Mouse (Mus musculus) WW6 (cell line): ENCODE results near the gene Dll4.

Source experiments
- DNase-seq: peaks from one replicate; pipeline ENCODE4 v3.0.0-alpha.2; 2013; ENCODE audit warnings: low read depth, low spot score

Dll4 gene

GRCm38 (mm10) chr2:119311544-119311943, 14.0 kb upstream of the Dll4 start:
- no peak for DNase-seq

DNA sequence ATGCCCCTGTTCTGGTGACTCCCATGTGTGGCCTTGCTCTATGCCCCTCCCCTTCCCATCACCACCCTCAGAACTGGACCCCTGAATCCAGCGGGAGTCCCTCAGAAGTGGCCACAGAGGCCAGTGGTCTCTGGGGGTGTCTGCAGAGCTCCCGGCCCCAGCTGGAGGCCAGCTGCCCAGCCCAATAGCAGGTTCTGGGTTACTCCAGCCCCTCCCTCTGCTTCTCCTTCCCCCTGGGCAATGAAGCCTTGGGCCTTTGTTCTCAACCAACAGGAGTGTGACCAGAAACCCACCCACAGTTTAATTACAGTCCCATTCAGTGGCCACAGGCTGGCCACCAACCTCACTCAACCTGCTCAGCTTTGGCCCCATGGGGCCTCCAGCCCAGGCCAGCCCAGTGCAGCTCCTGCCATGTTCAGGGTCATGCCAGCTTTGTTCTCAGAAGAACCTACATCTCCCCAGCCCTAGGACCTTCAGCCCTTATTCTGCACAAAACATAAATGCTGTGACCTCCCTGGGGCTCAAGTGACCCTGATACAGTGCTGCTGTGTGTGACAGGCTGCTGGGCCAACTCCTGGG, 13.1 kb upstream of the Dll4 start:
- no peak for DNase-seq

DNA sequence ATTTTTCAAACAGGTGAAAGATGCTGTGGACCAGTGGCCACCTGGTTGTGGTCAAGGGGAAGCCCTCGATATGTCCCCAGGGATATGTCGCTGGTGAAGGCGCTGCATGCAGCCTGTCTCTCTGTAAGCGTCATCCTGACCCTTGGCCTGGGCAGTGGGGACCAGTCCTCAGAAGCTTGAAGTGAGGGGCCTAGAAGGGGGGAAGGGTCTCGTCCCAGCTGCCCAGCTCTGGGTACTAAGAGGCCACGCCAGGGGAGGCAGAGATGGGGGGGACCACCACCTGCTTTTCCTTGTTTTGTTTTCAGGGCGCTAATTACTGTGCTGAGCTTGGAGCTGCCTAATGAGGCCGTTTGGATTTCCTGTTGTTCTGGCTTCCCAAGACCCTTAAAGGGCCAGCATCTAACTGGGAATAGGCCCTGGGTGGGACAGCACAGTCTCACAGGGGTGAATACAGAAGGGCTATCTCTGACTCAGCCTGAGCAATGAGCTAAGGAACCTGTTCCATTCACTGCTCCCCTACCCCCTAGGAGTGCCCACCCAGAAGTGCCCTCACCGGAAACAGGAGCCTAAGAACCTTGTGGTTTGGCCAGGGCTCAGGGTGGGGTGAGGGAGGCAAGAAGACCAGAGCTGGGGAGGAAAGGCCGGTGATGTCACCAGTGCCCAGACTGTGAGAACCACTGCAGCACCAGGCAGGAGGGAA, 11.7 kb upstream of the Dll4 start:
- DNase-seq: no peak

GRCm38 (mm10) chr2:119314742-119315310, 10.8 kb upstream of the Dll4 start:
- DNase-seq: no peak

DNA sequence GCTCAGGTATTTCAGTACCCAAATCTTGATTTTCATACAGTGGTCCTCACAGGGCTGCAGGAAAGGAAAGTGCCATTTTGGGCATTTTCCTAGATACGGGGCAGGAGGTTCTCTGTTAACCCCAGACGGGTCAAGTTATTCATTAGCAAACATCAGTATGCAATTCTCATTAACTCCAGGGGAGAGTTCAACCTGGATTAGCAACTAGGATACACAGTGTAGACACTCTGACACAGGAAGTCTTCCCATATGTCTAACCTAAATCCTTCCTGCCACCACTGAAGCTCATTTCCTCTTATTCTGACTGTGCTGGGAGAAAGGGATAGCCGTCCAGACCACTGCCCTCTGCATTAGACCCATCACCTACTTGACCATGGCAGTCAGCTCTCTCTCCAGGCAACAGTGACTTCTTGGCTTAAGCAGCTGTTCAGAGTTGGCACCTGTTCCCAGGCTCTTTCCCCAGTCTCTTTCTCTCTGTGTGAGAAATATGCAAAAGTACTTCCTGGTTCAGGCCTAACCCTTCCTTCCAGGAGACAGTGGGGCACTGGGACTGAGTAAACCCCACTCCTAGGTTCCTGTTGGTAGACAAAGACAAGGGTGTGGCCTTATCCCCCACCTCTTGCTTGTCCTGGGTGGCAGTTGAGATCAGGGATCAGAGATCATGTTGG, 7.4 kb upstream of the Dll4 start:
- no peak for DNase-seq

DNA sequence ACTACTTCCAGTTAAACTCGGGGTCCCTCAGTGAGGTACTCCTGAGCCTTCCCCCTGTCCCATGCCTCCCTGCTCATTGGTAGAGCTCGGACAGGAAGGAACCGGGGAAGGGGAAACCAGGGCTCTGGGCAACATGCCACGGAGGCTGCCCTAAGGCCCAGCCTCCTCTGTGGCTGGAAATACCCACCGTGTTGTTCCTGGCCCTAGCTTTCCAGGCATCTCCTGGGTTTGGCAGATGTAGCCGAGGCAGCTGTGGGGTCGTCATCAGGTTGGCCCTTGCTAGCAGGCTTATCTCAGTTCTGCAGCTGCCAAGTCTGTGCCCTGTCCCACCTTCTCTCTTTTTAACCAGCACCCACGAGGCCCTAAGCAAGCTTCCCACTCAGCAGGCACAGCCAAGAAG, 5.0 kb upstream of the Dll4 start:
- no peak for DNase-seq

- DNase-seq: no peak
Measured at GRCm38 (mm10) chr2:119321771-119322586, 3.6 kb upstream of the Dll4 start.

GRCm38 (mm10) chr2:119322587-119323300, 2.8 kb upstream of the Dll4 start:
- no peak for DNase-seq

- DNase-seq: no peak
Measured at GRCm38 (mm10) chr2:119323866-119324575, 1.6 kb upstream of the Dll4 start.

- DNase-seq: no peak
Measured at GRCm38 (mm10) chr2:119324576-119325318, 837 bp upstream of the Dll4 start.

- no peak for DNase-seq
Measured at GRCm38 (mm10) chr2:119326161-119327101, 847 bp downstream of the Dll4 start.

DNA sequence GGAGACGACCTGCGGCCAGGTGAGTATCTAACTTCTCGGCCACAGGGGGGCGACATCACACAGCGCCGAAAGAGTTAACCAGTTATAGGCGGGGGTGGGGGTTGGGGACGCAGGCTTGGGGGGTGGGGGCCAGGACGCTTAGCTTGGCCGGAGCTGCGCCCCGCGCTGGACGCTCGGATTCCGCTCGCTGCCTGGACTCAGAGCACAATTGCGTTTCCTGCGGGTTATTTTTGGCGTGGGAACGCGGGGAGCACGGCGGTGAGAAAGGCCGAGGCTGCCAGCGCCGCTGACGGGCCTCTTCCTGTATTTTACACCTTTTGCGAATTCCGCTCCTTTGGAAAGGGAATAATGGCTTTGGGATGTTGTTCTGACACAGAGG, 1.5 kb downstream of the Dll4 start:
- DNase-seq: no peak

DNA sequence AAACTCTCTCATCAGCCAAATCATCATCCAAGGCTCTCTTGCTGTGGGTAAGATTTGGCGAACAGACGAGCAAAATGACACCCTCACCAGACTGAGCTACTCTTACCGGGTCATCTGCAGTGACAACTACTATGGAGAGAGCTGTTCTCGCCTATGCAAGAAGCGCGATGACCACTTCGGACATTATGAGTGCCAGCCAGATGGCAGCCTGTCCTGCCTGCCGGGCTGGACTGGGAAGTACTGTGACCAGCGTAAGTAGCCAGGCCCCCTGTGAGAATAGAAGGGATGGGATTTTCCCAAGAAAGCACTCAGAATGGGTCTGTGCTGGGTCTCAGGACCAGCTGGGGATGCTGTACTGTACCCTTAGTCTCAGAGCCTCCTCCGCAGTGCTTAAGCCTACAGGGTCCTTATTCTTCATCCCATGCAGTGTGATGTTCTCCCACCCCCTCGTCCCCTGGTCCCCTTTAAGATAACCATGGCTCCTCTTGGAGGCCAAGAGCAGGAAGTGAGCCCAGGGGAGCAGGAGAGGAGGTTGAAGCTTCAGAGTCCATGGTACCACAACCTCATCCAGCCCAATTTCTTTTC, 2.5 kb downstream of the Dll4 start:
- DNase-seq: no peak

DNA sequence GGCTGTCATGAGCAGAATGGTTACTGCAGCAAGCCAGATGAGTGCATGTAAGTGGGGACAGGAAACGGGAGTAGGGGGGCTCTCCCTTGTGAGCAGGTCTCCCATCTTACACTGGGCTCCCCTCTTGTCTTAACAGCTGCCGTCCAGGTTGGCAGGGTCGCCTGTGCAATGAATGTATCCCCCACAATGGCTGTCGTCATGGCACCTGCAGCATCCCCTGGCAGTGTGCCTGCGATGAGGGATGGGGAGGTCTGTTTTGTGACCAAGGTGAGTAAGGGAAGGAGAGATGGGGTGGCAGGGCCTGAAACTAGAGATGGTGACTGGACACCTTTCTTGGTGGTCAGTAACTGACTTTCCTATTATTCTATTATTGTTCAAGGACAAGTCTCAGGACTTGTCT, 3.0 kb downstream of the Dll4 start:
- DNase-seq: no peak

GRCm38 (mm10) chr2:119329123-119329817, 3.7 kb downstream of the Dll4 start:
- no peak for DNase-seq

DNA sequence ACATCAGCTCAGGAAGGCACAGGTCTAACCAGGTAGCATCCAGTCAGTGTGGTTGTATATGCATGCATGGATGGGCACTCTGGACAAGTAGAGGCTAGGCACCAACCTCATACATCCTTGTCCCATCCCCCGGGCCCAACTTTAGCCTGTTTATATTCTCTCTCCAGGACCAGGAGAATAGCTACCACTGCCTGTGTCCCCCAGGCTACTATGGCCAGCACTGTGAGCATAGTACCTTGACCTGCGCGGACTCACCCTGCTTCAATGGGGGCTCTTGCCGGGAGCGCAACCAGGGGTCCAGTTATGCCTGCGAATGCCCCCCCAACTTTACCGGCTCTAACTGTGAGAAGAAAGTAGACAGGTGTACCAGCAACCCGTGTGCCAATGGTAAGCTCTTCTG, 5.2 kb downstream of the Dll4 start:
- DNase-seq: no peak

GRCm38 (mm10) chr2:119332177-119332661, 6.6 kb downstream of the Dll4 start:
- DNase-seq: no peak

- no peak for DNase-seq
Measured at GRCm38 (mm10) chr2:119334135-119334534, 8.6 kb downstream of the Dll4 start.
